Mouse (Mus musculus) CH12F3 (cell line): ENCODE results near the gene Rabgef1.

Experiments
- in situ Hi-C: fragments of 300-500 bp; cut with MboI; formaldehyde crosslinking; loops from 2 replicates; pipeline ENCODE4 v1.14.3; 2020; ENCODE audit warnings: low sequenced_read_pairs

The Rabgef1 gene

DNA sequence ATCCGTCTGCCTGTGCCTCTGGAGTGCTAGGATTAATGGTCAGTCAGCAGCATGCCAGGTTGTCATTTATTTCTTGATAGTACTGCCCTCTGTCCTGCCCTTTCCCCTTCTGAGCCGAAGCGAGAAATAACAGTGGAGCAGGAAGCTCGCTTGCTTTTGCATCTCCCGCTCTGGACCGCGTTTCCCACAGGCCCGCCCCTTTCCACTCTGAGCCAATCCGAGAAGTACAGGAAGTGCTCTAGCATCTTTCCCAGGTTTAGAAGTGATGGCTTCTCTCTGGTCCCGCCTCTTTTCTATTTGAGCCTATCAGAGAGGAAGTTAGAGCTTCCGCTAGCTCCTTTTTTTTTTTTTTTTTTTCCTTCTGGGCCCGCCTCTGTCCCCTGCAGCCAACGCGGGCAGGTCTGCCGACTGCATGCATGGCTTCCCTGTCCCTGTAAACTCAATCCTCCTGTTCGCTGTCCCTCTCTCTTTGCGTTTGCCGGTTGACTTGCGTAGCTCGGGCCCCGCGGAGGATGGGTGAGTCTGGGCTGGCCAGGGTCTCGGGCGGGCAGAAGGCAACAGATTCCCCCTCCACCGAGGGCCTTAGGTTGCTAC lies 85.2 kb downstream of the Rabgef1 start:
- in situ Hi-C loops: loop anchor here (25.0 kb wide), 1 partner anchor 1244 kb away; the partner anchor contains the start of genes Ran and Stx2

DNA sequence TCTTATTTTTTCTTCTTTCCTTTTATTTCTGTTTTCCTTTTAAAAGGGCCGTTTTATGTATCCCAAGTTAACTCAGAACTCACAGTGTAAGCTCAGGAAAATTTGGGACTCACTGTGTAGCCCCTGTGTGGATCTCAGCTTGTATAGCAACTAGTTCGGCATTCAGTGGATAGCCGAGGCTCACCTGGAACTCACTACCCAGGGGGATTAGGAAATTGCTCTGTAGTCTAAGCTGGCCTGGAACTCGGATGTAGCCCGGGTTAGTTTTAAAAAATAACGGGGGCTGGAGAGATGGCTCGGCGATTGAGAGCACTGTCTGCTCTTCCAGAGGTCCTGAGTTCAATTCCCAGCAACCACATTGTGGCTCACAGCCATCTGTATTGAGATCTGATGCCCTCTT lies 85.7 kb downstream of the Rabgef1 start:
- in situ Hi-C loops: loop anchor here (25.0 kb wide), 1 partner anchor 1245 kb away; the partner anchor contains the start of genes Ran and Stx2

DNA sequence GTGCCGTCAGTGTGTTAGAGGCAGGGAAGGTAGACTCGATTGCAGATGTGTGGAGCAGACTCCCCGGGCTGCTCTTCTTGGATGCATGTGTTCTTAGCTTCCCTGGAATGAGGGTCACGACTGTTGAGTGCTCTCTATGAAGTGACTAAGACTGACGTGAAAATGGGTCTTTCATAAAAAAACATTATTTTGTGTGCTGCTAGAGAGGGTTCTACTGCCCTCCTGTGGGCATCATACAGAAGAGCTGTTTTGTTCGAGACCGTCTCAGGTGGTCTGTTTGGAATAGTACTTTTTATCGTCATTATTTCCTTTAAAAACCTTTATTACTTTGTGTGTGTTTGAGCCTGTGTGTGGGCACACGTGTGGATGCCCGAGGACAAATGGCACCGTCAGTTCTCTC lies 91.9 kb downstream of the Rabgef1 start:
- in situ Hi-C loops: loop anchor here (25.0 kb wide), 1 partner anchor 1251 kb away; the partner anchor contains the start of genes Ran and Stx2
